Comparison of ENCODE assay signal across 23 mouse cellular contexts in genomic region chr1:62625819-62626505, GRCm38 (mm10).
DNase-seq lines count a peak whose midpoint lies in the region; ATAC-seq and TF ChIP-seq lines count a peak whose summit lies in the region.
"Had no signal": no experiment of that assay in that cellular context is flagged by ENCODE, and none has a peak within 500 bp of the region (broad histone marks: within the 10 kb centered on the region; RNA-seq: fewer than 3 reads in every experiment).

No protein-coding gene starts in this region.

- peak overlapping the region; percentile 32; the same call in 1 of the 2 replicates for H3K27ac ChIP-seq in lung, embryonic 14.5 days (ENCODE audit: low read depth)
- H3K27ac ChIP-seq in midbrain, embryonic 11.5 days (ENCODE audit: low read depth, low read length): 0 out of 2 replicates have a peak overlapping the region, but pooled peaks have one; percentile 8
- H3K27ac ChIP-seq in midbrain, embryonic 16.5 days (ENCODE audit: low read length): no peak overlapping the region
- no peak overlapping the region for H3K27ac ChIP-seq in stomach, embryonic 15.5 days
- H3K27ac ChIP-seq: embryonic facial prominence, embryonic 10.5 days; forebrain, embryonic 13.5 days; gastrocnemius, adult 2 months; heart, embryonic 15.5 days; hindbrain, embryonic 13.5 days had no signal

- peaks cover 5% of the 10 kb centered on the region; the same call in 1 of the 2 replicates for H3K4me1 ChIP-seq in lung, embryonic 14.5 days (ENCODE audit: insufficient read depth)
- no peaks in the 10 kb centered on the region for H3K4me1 ChIP-seq in midbrain, embryonic 11.5 days (ENCODE audit: control insufficient read depth, insufficient read depth, low read length)
- H3K4me1 ChIP-seq in midbrain, embryonic 16.5 days (ENCODE audit: control insufficient read depth, insufficient read depth, low read length): no peaks in the 10 kb centered on the region
- no peaks in the 10 kb centered on the region for H3K4me1 ChIP-seq in stomach, embryonic 15.5 days
- H3K4me1 ChIP-seq: embryonic facial prominence, embryonic 10.5 days; forebrain, embryonic 13.5 days; hindbrain, embryonic 13.5 days had no signal

- no peak overlapping the region for H3K9ac ChIP-seq in lung, embryonic 14.5 days
- H3K9ac ChIP-seq in midbrain, embryonic 11.5 days (ENCODE audit: low read length): no peak overlapping the region
- H3K9ac ChIP-seq in midbrain, embryonic 16.5 days (ENCODE audit: low read depth, low read length): no peak overlapping the region
- H3K9ac ChIP-seq in stomach, embryonic 15.5 days: no peak overlapping the region
- H3K9ac ChIP-seq: forebrain, embryonic 13.5 days; forebrain, postnatal 0 days; heart, embryonic 15.5 days; hindbrain, embryonic 13.5 days had no signal

- H3K27me3 ChIP-seq in lung, embryonic 14.5 days (ENCODE audit: insufficient read depth, low read length): no peaks in the 10 kb centered on the region
- H3K27me3 ChIP-seq in midbrain, embryonic 11.5 days (ENCODE audit: control insufficient read depth, insufficient read depth, low read length): no peaks in the 10 kb centered on the region
- H3K27me3 ChIP-seq in midbrain, embryonic 16.5 days (ENCODE audit: control insufficient read depth, insufficient read depth, low read depth, low read length): no peaks in the 10 kb centered on the region; the same call in 1 of the 2 replicates
- H3K27me3 ChIP-seq in stomach, embryonic 15.5 days (replicated peaks): no peaks in the 10 kb centered on the region
- H3K27me3 ChIP-seq: CH12.LX; forebrain, embryonic 13.5 days; heart, embryonic 15.5 days; hindbrain, embryonic 13.5 days; Patski had no signal

- 55% methylated on average over 10 of the region's 10 CpGs for WGBS in lung, embryonic 14.5 days
- WGBS in midbrain, embryonic 11.5 days: 86% methylated on average over 10 of the region's 10 CpGs
- 90% methylated on average over 10 of the region's 10 CpGs for WGBS in midbrain, embryonic 16.5 days
- 64% methylated on average over 10 of the region's 10 CpGs for WGBS in stomach, embryonic 15.5 days

- no peak overlapping the region for H3K4me3 ChIP-seq in lung, embryonic 14.5 days (ENCODE audit: low read depth, low read length)
- H3K4me3 ChIP-seq in midbrain, embryonic 11.5 days (ENCODE audit: low read depth, low read length): no peak overlapping the region
- H3K4me3 ChIP-seq in midbrain, embryonic 16.5 days (ENCODE audit: low read depth, low read length): no peak overlapping the region
- H3K4me3 ChIP-seq in stomach, embryonic 15.5 days (replicated peaks): no peak overlapping the region
- H3K4me3 ChIP-seq: embryonic facial prominence, embryonic 10.5 days; forebrain, embryonic 13.5 days; gastrocnemius, adult 2 months; heart, embryonic 15.5 days; hindbrain, embryonic 13.5 days had no signal

- H3K4me2 ChIP-seq in lung, embryonic 14.5 days: no peak overlapping the region
- no peak overlapping the region for H3K4me2 ChIP-seq in midbrain, embryonic 11.5 days
- no peak overlapping the region for H3K4me2 ChIP-seq in midbrain, embryonic 16.5 days (ENCODE audit: low read length)
- H3K4me2 ChIP-seq in stomach, embryonic 15.5 days: no peak overlapping the region
- H3K4me2 ChIP-seq: forebrain, embryonic 13.5 days; heart, embryonic 11.5 days; heart, embryonic 15.5 days; hindbrain, embryonic 13.5 days had no signal

- ATAC-seq in lung, embryonic 14.5 days (ENCODE audit: insufficient read depth): no peak; the same call in 1 of the 2 replicates
- no peak for ATAC-seq in midbrain, embryonic 11.5 days (ENCODE audit: low FRiP score)
- ATAC-seq in midbrain, embryonic 16.5 days: no peak
- peak; percentile 78 for ATAC-seq in stomach, embryonic 15.5 days (ENCODE audit: insufficient read depth, low FRiP score, low read depth)
- ATAC-seq: activated CD4-positive, CD25-positive, alpha-beta regulatory T cell, adult 4 months; forebrain, embryonic 13.5 days; forebrain, postnatal 0 days; Patski had no signal

- no peaks in the 10 kb centered on the region for H3K36me3 ChIP-seq in lung, embryonic 14.5 days (ENCODE audit: insufficient read depth)
- no peaks in the 10 kb centered on the region for H3K36me3 ChIP-seq in midbrain, embryonic 11.5 days (ENCODE audit: control insufficient read depth, insufficient read depth, low read length)
- H3K36me3 ChIP-seq in midbrain, embryonic 16.5 days (ENCODE audit: control insufficient read depth, insufficient read depth, low read length): no peaks in the 10 kb centered on the region
- no peaks in the 10 kb centered on the region for H3K36me3 ChIP-seq in stomach, embryonic 15.5 days
- H3K36me3 ChIP-seq: embryonic facial prominence, embryonic 10.5 days; heart, embryonic 15.5 days; hindbrain, embryonic 13.5 days had no signal

- H3K9me3 ChIP-seq in lung, embryonic 14.5 days (ENCODE audit: low read depth, low read length): no peaks in the 10 kb centered on the region
- H3K9me3 ChIP-seq in midbrain, embryonic 11.5 days (ENCODE audit: control insufficient read depth, low read length): no peaks in the 10 kb centered on the region
- no peaks in the 10 kb centered on the region for H3K9me3 ChIP-seq in midbrain, embryonic 16.5 days (replicated peaks; ENCODE audit: control insufficient read depth, low read length, poor library complexity, severe bottlenecking)
- no peaks in the 10 kb centered on the region for H3K9me3 ChIP-seq in stomach, embryonic 15.5 days
- H3K9me3 ChIP-seq: embryonic facial prominence, embryonic 10.5 days; forebrain, embryonic 13.5 days; heart, embryonic 15.5 days; hindbrain, embryonic 13.5 days had no signal

- peak; percentile 10 for DNase-seq in lung, embryonic 14.5 days
- no peak for DNase-seq in lung, postnatal 14 days
- no peak for DNase-seq in midbrain, embryonic 11.5 days (ENCODE audit: low spot score, missing footprints)
- no peak for DNase-seq in cerebellum, postnatal 36 days
- DNase-seq in natural killer cell, adult 2 months (ENCODE audit: low spot score in 2 of 2): no peak
- DNase-seq: adrenal gland, postnatal 14 days; cerebellum, adult 18-20 months; cerebellum, adult 9-11 months; forebrain, postnatal 0 days; gastrocnemius, adult 2 months; gastrocnemius, postnatal 25 days; heart, adult 18-20 months; heart, postnatal 14 days had no signal

- TF ChIP-seq CTCF in lung, embryonic 14.5 days (IDR thresholded peaks at IDR 0.05; ENCODE audit: low read depth): no peak

Comparison
In these comparisons a context has a peak if more than half of its experiments do, and no peak if none do; other contexts are left out.
1. H3K27ac ChIP-seq: peak in lung, embryonic 14.5 days (single experiment) and midbrain, embryonic 11.5 days (single experiment); none in midbrain, embryonic 16.5 days (single experiment) and stomach, embryonic 15.5 days (single experiment).